Mouse (Mus musculus) CH12.LX (cell line): Measurements from ENCODE around the gene Trim80. TPM values are rescaled to one million over a fixed set of nuclear protein-coding genes. Genes with fewer than 3 reads are reported as not detected.

Experiments used
- DNase-seq: peaks from one replicate; pipeline ENCODE4 v3.0.0-alpha.2; 2013; ENCODE audit errors: extremely low read depth
- H3K27ac ChIP-seq: 2 replicates; pipeline ENCODE4 v1.5.1; 2012; ENCODE audit warnings: low read depth, mild to moderate bottlenecking, control low read depth, moderate library complexity; ENCODE audit not compliant: insufficient read depth
- H3K27me3 ChIP-seq: replicated peaks from 2 replicates; pipeline ENCODE3; 2012; ENCODE audit warnings: inconsistent platforms
- H3K36me3 ChIP-seq, 2 experiments: replicated peaks in 1 of 2; 2 replicates each; pipeline versions ENCODE3 to v1.6.1; 2012; ENCODE audit warnings: inconsistent platforms in 1 of 2, low read length in 1 of 2, mild to moderate bottlenecking in 1 of 2, mixed read lengths in 1 of 2, moderate library complexity in 1 of 2; ENCODE audit not compliant: control insufficient read depth in 1 of 2, insufficient read depth in 1 of 2
- H3K4me1 ChIP-seq, 2 experiments: 2 replicates each; pipeline ENCODE4 v1.6.1; 2012; ENCODE audit warnings: inconsistent platforms in 1 of 2, moderate library complexity in 1 of 2; ENCODE audit not compliant: insufficient read depth in 2 of 2, control insufficient read depth in 1 of 2
- H3K4me2 ChIP-seq: 2 replicates; pipeline ENCODE4 v1.6.1; 2012; ENCODE audit warnings: low read depth, mild to moderate bottlenecking, control low read depth; ENCODE audit not compliant: poor library complexity, insufficient read depth, severe bottlenecking
- H3K4me3 ChIP-seq, 3 experiments: fragments of 150-350 bp in 1 of 3; sonication (generic) in 1 of 3; replicated peaks in 1 of 3; 2 replicates each; pipeline versions ENCODE3 to v1.5.1; 2011 to 2012; ENCODE audit warnings: low read depth in 2 of 3, low read length in 2 of 3, mild to moderate bottlenecking in 2 of 3, moderate library complexity in 2 of 3, control low read depth in 1 of 3, improper control_type of control experiment in 1 of 3, inconsistent platforms in 1 of 3, mixed read lengths in 1 of 3; ENCODE audit not compliant: poor library complexity in 1 of 3
- H3K79me2 ChIP-seq: replicated peaks from 2 replicates; pipeline ENCODE4 v1.6.1; 2012; ENCODE audit warnings: mild to moderate bottlenecking, moderate library complexity; ENCODE audit not compliant: control insufficient read depth, poor library complexity, insufficient read depth, severe bottlenecking; ENCODE audit errors: extremely low read depth
- H3K9ac ChIP-seq: 2 replicates; pipeline ENCODE4 v1.6.1; 2012; ENCODE audit warnings: low read depth, mild to moderate bottlenecking, control low read depth, moderate library complexity; ENCODE audit not compliant: insufficient read depth
- H3K9me3 ChIP-seq: replicated peaks from 2 replicates; pipeline ENCODE3; 2012; ENCODE audit warnings: low read length, inconsistent platforms, mixed read lengths
- BHLHE40 ChIP-seq: IDR thresholded peaks from 2 replicates; pipeline ENCODE4 v1.6.1; 2011; ENCODE audit warnings: mild to moderate bottlenecking, low read depth, low read length, improper control_type of control experiment
- CHD2 ChIP-seq: IDR thresholded peaks from 2 replicates; pipeline ENCODE4 v1.6.1; 2011; ENCODE audit warnings: low read length, improper control_type of control experiment
- ELF1 ChIP-seq: IDR thresholded peaks from 2 replicates; pipeline ENCODE4 v1.6.1; 2014; ENCODE audit warnings: low read depth, mild to moderate bottlenecking, inconsistent platforms, low read length, improper control_type of control experiment
- ETS1 ChIP-seq: conservative IDR thresholded peaks from 2 replicates; pipeline ENCODE4 v1.6.1; 2012; ENCODE audit warnings: low read depth, mild to moderate bottlenecking, inconsistent platforms, low read length, improper control_type of control experiment, moderate library complexity
- IRF4 ChIP-seq: IDR thresholded peaks from 2 replicates; pipeline ENCODE4 v1.6.1; 2014; ENCODE audit warnings: low read depth, mild to moderate bottlenecking, inconsistent platforms, low read length, improper control_type of control experiment
- JUND ChIP-seq: conservative IDR thresholded peaks from 2 replicates; pipeline ENCODE4 v1.6.1; 2011; ENCODE audit warnings: low read depth, low read length, improper control_type of control experiment
- KAT2A ChIP-seq: IDR thresholded peaks from 2 replicates; pipeline ENCODE4 v1.6.1; 2012; ENCODE audit warnings: low read length, improper control_type of control experiment, inconsistent platforms; ENCODE audit not compliant: insufficient replicate concordance
- MAFK ChIP-seq: IDR thresholded peaks from 2 replicates; pipeline ENCODE4 v1.6.1; 2011; ENCODE audit warnings: low read length, improper control_type of control experiment; ENCODE audit not compliant: insufficient replicate concordance
- MAX ChIP-seq: IDR thresholded peaks from 2 replicates; pipeline ENCODE4 v1.6.1; 2011; ENCODE audit warnings: low read length, improper control_type of control experiment
- MXI1 ChIP-seq: IDR thresholded peaks from 2 replicates; pipeline ENCODE4 v1.6.1; 2011; ENCODE audit warnings: mild to moderate bottlenecking, low read depth, low read length, improper control_type of control experiment
- MYC ChIP-seq: IDR thresholded peaks from 2 replicates; pipeline ENCODE4 v1.6.1; 2011; ENCODE audit warnings: low read depth, mild to moderate bottlenecking, improper control_type of control experiment, low read length
- NELFE ChIP-seq: IDR thresholded peaks from 2 replicates; pipeline ENCODE4 v1.6.1; 2011; ENCODE audit warnings: low read depth, low read length, improper control_type of control experiment
- RAD21 ChIP-seq: IDR thresholded peaks from 2 replicates; pipeline ENCODE4 v1.6.1; 2011; ENCODE audit warnings: low read depth, mild to moderate bottlenecking, low read length, improper control_type of control experiment, moderate library complexity
- USF2 ChIP-seq: conservative IDR thresholded peaks from 2 replicates; pipeline ENCODE4 v1.6.1; 2011; ENCODE audit warnings: low read depth, low read length, improper control_type of control experiment
- ZNF384 ChIP-seq: IDR thresholded peaks from 2 replicates; pipeline ENCODE4 v1.6.1; 2012; ENCODE audit warnings: low read depth, low read length, improper control_type of control experiment, inconsistent platforms
- dilution Hi-C: fragments of 300-500 bp; cut with MboI; formaldehyde crosslinking; loops from 2 replicates; pipeline ENCODE4 v1.14.3; 2020; ENCODE audit warnings: low sequenced_read_pairs; ENCODE audit not compliant: extremely low pct_unique_long_range_greater_than_20kb, extremely low pct_ligation_motif_present
- in situ Hi-C: fragments of 300-500 bp; cut with MboI; formaldehyde crosslinking; loops from 3 replicates; pipeline ENCODE4 v1.14.3; 2019; ENCODE audit warnings: low sequenced_read_pairs, low pct_ligation_motif_present, low pct_unique_long_range_greater_than_20kb, mixed read lengths
- polyA plus RNA-seq: library from polyadenylated mRNA; unstranded; fragments of >175 nt; gene quantifications from 2 replicates; pipeline ENCODE4 v1.2.1, GENCODE M21; 2012; ENCODE audit warnings: low read depth; ENCODE audit not compliant: insufficient read length
- total RNA-seq, 2 experiments: library from RNA; depleted of rRNA; stranded (reverse); fragments of 300-350 nt in 1 of 2; fragments of >200 nt in 1 of 2; gene quantifications; 2 replicates each; pipeline ENCODE4 v1.2.3; 2012 to 2014

Trim80 gene
- total and polyA plus RNA-seq, 3 experiments: not detected

DNA sequence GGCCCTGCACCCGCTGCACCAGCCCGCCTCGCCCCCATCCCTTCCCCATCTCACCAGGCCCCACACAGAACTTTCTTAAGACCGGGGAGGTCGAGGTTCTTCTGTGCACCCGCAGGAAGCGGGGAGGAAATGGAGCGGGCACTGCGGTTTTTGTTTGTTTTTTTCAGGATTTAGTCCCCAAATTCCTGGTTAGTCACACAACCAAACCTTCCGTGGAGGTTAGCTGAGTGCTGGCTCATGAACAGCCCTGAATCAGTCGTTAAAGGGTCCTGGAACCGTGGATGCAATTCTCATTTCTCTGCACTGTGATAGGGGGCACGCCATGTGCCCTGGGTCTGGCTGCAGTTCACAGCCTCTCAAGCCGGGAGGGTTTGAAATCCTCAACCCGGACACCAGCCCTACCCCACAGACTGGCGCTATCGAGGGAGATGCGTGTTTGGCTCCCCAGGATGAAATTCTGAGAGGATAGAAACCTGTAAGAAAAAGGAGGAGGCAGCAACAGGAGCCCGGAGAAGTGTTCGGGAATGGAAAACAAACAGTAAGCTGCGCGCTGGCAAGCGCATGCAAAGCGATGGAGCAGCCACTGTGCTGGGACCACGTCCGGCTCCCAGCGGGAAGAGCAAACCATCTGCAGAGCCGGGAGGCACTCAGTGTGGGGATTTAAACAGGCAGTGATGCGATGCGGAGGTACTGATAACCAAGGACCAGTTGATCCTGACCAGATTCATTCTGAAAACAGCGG lies 4.6 kb upstream of the Trim80 start:
- H3K4me3 ChIP-seq: no peak overlapping the region
- H3K9ac ChIP-seq: no peak overlapping the region
- no peak overlapping the region for H3K27ac ChIP-seq
- TF ChIP-seq CHD2 (no peak), ELF1 (no peak)
- TF ChIP-seq, all 38 proteins: peak for 0
- H3K4me2 ChIP-seq: no peak overlapping the region
- dilution Hi-C loops: no loop called here
- in situ Hi-C loops: no loop called here
- peaks cover 9% of the 10 kb centered on the region for H3K9me3 ChIP-seq
- no peak for DNase-seq
- H3K36me3 ChIP-seq: peaks cover 15 to 26% of the 10 kb centered on the region in 2 experiments
- no peaks in the 10 kb centered on the region for H3K27me3 ChIP-seq
- H3K79me2 ChIP-seq: no peaks in the 10 kb centered on the region
- H3K4me1 ChIP-seq: no peaks in the 10 kb centered on the region

DNA sequence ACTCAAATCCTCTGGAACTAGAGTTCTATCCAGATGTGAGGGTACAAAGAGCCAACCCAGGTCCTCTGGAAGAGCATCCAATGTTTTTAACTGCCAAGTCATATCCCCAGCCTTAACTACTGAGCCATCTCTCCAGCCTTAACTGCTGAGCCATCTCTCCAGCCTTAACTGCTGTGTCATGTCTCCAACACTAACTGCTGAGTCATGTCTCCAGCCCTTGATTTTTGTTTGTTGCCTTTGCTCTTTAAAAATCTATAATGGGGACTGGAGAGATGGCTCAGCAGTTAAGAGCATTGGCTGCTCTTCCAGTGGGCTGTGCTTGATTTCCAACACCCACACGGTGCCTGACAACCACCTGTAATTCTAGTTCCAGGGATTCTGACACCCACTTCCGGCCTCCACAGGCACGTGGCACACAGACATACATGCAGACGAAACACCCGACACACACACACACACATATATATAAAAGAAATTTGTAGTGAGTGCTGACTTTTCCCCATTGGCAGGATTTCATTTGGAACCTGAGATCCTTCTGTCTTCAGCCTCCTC lies 2.7 kb upstream of the Trim80 start:
- Histone ChIP-seq H3K4me3 (no peak overlapping the region), H3K4me2 (no peak overlapping the region), H3K9me3 (peaks cover 9% of the 10 kb centered on the region), H3K36me3 (peaks cover 0 to 7% of the 10 kb centered on the region in 2 experiments), H3K79me2 (no peaks in the 10 kb centered on the region), H3K27ac (no peak overlapping the region), H3K4me1 (no peaks in the 10 kb centered on the region), H3K27me3 (peaks cover 3% of the 10 kb centered on the region), H3K9ac (no peak overlapping the region)
- in situ Hi-C loops (no loop called here), dilution Hi-C loops (no loop called here)
- TF ChIP-seq MYC (no peak), JUND (no peak), RAD21 (no peak), MAFK (peak; percentile 78; the same call in 1 of the 2 replicates), KAT2A (no peak)
- DNase-seq: no peak

DNA sequence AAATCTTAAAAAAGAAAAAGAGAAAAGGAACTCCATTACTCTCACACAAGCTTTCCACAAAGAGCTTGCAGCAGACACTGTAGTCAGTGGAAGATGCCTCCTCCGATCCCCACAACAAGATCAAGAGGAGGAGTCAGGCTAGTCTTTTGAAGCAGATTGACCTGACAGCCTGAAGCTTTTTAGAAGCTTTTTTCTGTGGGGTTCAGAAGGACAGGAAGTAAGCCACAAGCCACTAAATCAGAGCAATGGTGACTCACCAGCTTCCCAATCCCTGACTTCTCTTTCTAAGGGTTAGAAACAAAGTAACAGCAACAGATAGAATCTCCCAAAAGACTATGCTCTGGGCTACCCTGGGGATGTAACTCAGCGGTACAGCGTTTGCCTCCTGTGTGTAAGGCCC lies 1.0 kb upstream of the Trim80 start:
- H3K4me3 ChIP-seq: no peak overlapping the region
- no peaks in the 10 kb centered on the region for H3K36me3 ChIP-seq
- H3K79me2 ChIP-seq: no peaks in the 10 kb centered on the region
- dilution Hi-C loops: no loop called here
- TF ChIP-seq MAX (no peak), NELFE (no peak), ETS1 (no peak), ZNF384 (no peak), MXI1 (no peak), ELF1 (no peak), BHLHE40 (no peak), IRF4 (no peak), USF2 (no peak)
- no peak overlapping the region for H3K27ac ChIP-seq
- no peak for DNase-seq
- in situ Hi-C loops: no loop called here
- H3K9me3 ChIP-seq: peaks cover 9% of the 10 kb centered on the region
- no peaks in the 10 kb centered on the region for H3K4me1 ChIP-seq
- no peak overlapping the region for H3K4me2 ChIP-seq
- H3K27me3 ChIP-seq: peaks cover 6% of the 10 kb centered on the region
- no peak overlapping the region for H3K9ac ChIP-seq
